Mouse (Mus musculus): ENCODE measurements around the gene C2cd2l. TPM values are rescaled to one million over a fixed set of nuclear protein-coding genes. Genes with fewer than 3 reads are reported as not detected.
"Not testable (repeated sequence)": the region's sequence is repeated elsewhere in the genome, so short reads cannot be mapped to it uniquely, and the experiment has no call there.

Gene C2cd2l
- total RNA-seq, 2 experiments from 2014 or later = 108 to 115 TPM

DNA sequence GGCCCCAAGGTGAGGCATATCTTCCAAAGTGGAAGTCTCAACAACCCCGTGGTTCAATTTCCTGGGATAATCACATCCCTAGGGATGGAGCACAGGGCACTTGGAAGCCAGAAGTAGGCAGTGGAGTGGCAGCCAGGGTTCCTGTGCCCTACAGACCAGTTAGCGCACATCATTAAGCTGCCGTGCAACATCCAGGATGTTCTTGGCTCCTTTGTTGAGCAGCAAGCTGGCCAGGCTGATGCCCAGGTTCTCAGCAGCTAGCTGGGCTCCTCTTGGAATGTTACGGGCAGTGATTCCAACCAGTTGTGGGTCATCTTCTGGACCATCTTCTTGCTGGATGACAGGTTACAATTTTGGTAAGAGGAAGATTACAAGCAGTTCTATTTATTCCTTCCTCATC lies 16.4 kb upstream of the C2cd2l start:
- DNase-seq (ENCODE audit: low spot score in 2 of 2) = not testable (repeated sequence)

DNA sequence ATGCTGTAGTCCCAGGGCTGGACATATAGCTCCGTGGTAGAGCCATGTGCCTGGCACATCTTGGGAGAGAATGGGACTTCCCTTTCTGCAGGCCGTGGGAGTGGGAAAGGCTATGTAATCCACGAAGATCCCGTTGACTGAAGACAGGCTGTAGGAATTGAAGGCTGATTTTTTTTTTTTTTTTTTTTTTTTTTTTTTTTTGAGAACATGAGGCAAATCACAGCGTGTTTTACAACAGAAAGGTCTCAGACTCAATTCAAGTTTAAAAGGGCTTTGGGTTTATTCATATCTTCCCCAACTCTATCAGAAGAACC lies 16.0 kb upstream of the C2cd2l start:
- DNase-seq (ENCODE audit: low spot score in 2 of 2) = no peak

DNA sequence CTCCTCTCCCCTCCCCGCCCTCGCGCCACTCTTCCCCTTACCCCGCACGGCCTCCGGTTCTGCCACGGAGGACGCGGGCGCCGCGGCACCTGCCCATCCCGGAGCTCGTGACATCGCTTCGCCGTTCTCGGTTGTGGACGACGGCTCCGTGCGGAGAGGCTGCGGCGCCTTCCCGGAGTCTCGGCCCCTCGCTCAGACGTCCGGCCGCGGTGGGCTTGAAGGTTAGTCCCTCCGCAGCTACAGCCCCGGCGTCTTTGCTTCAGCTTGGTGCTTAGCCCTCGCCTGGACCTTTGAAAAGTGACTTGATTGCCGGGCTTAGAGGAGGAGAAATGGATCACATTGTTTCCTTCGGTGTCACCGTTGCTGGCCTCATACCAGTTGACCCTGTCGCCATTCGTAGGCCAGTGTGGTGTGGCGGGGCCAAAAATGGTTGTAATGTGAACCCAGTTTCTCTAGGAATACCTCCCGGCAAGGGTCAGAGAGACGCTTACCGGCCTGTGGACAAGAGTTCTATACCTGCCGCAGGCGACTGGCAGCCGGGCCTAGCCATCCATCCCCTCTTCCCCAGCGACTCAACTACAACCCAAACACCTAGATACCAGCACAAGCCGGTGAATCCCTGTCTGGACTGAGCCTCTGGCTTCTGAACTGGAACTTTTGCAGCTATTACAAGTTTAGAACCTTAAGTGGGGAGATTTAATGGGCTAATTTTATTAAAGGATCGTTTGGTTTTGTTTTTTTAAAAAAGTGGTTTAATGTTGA lies 15.4 kb upstream of the C2cd2l start:
- DNase-seq (ENCODE audit: low spot score in 2 of 2) = peak; percentile 29 to 39

DNA sequence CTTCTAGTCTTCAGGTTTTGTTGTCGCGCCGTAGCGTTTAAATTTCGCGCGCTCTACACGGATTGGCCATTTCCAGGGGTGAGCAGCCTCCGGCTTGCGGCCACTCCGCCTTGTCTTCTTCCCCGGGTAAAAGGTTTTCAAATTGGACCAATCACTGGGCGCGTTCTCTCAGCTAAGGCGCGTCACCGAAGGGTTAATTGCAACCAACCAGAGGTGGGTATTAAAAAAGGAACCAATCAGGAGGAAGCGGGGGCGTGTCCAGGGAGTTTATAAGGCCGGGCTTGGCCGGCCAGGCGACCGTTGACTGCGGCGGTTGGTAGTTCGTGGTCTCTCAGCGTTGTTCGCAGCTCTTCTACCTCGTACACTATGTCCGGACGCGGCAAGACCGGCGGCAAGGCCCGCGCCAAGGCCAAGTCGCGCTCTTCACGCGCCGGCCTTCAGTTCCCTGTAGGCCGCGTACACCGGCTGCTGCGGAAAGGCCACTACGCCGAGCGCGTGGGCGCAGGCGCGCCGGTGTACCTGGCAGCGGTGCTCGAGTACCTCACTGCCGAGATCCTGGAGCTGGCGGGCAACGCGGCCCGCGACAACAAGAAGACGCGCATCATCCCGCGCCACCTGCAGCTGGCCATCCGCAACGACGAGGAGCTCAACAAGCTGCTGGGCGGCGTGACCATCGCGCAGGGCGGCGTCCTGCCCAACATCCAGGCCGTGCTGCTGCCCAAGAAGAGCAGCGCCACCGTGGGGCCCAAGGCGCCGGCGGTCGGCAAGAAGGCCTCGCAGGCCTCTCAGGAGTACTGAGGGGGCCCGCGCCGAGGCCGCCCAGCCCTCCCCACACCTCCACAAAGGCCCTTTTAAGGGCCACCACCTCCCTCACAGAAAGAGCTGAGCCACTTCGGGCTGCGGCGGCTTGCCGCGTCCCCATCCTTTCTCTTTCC lies 14.6 kb upstream of the C2cd2l start, which contains the start of gene H2afx:
H2afx (plus strand) TSS at position 299 of the 935 bp plus-strand sequence.
- peak; percentile 97 to 98 for DNase-seq (ENCODE audit: low spot score in 2 of 2)

DNA sequence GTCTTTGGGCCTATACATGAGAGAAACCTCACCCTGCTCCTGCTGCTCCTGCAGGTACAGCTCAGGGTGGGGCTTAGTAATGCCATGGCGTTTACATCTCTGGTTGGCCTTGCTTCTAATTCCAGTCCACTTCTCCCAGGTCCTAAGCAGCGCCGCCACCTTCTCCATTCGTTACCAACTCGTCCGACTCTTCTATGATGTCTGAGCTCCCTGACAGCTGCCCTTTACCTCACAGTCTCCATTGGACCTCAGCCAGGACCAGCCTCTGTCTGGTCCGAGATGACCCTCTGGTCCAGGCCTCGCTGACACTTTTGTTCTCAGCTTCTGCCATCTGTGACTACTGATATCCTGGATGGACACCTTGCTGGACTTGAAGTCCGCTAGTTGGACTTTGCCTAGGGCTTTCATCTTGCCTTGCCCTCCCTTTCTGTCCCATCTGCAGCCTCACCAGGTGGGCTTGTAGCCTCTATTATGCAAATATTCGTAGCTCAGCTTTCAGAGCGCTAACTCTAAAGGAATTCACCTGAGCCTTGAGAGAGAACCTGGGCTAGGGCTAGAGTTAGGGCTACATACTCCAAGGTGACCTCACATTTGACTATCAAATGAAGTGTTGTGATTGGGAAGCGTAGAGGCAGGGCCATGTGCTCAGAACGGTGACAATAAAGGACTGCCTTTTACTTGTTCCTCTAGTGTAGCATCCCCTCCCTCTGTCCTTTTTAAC lies 13.0 kb upstream of the C2cd2l start:
- no peak for DNase-seq (ENCODE audit: low spot score in 2 of 2)

DNA sequence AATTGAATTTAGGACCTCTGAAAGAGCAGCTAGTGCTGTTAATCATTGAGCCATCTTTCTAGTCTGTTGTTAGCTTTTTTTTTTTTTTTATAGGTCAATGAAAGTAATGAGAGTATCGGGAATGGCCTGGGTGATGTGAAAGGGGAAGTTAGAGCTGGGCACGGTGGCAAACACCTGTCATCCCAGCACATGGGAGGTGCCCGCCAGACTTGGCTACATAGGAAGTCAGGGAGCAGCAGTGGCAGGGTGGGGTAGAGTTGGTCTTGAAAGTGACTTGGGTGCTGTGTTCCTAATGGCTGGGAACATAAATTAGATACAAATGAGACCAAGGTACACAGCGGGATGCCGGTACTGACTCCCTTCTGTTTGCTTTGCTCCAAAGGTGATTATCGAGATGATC lies 10.7 kb upstream of the C2cd2l start:
- DNase-seq (ENCODE audit: low spot score in 2 of 2) = no peak

DNA sequence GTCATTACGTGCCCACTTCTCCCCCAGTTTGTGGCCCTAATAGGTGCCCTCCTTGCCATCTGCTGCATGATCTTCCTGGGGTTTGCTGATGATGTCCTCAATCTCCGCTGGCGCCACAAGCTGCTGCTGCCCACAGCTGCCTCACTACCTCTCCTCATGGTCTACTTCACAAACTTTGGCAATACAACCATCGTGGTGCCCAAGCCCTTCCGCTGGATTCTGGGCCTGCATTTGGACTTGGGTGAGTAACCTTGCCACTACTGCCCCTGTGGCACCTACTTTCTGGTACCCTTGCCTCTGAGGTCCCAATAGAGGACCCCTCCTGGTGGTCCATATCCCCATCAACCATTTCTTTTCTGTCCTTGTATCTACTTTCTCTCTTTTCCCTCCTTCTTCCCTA lies 7.8 kb upstream of the C2cd2l start:
- DNase-seq (ENCODE audit: low spot score in 2 of 2) = no peak

DNA sequence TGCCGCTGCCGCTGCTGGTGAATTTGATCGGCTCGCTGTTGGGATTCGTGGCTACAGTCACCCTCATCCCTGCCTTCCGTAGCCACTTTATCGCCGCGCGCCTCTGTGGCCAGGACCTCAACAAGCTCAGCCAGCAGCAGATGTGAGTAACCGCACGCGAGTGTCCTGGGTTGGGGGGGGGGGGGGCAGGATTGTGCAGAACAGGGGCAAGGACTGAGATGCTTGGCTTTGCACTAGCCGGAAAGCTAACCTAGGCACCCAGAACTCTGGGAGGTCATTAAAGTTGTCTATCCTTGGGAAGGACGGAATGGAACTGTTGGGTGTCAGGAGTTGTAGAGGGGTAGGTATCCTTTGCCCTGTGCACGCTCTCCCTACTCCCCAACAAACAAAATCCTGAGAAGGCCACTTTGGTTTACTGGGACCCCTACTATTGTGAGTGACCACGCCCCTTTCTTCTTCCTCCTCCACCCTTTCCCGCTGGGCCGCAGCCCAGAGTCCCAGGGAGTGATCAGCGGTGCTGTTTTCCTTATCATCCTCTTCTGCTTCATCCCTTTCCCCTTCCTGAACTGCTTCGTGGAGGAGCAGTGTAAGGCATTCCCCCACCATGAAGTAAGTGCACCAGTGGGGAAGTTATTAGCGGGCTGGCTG lies 7.1 kb upstream of the C2cd2l start:
- no peak for DNase-seq (ENCODE audit: low spot score in 2 of 2)

DNA sequence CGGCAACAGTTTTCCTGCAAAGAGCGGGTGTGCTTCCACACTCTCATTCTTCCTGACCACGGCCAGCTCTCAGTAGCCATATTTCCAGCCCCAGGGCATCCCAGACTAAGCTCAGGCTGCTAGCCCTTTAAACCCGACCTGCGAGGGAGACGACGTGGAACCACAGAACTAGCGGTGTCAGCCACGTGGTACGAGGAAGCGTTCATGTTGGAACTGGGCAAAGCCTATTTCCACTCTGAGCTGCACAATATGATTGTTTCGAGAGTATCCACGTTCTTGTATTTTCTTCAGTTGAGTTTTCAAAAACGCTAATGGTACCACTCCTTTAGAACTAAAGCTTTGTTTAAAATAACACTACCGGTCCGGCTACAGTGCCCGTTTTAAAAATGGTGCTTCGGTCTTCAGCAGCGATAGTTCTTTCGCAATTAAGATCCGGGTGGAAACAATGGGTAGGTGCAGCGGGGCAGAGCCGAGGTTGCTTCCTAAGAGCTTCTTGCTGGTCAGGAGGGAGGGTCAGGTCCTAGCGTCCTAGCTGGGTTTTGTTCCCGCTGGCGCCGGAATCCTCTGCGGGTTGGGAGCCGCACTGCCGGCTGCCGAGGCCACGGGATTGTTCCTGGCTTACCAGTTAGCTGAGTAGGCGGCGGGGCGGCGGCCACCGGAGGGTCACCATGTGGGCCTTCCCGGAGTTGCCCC lies 6.4 kb upstream of the C2cd2l start:
- peak; percentile 76 to 80 for DNase-seq (ENCODE audit: low spot score in 2 of 2)

DNA sequence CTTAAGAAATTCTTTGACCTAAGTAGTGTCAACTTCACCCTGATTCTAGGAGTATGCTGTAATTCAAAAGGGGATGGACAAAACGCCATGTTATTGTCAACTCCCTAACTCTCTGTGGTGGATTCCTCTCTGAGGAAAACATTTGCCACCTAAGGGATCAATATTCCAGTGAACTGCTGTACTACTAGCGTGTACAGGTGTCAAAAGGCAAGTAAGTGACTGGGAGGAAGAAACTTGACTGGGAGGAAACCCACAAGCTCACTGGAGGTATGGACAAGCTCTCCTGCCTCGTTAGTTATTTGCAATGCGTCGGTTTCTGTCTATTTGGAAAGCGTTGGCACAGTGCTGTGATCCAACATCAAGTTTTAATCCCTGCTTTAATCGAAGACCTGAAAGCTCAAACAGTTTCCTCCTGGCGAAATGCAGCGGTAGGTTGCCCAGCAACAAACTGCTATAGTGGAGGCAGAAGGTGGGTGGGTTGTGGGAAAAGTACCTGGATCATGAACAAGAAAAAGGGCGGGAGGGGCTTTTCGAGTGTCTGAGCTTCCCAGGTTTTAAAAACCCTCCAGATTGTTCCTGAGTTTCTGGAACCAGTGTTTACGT lies 5.8 kb upstream of the C2cd2l start, which contains the start of gene Dpagt1:
Dpagt1 (plus strand) TSS at position 252 of the 603 bp plus-strand sequence.
- DNase-seq (ENCODE audit: low spot score in 2 of 2) = no peak

DNA sequence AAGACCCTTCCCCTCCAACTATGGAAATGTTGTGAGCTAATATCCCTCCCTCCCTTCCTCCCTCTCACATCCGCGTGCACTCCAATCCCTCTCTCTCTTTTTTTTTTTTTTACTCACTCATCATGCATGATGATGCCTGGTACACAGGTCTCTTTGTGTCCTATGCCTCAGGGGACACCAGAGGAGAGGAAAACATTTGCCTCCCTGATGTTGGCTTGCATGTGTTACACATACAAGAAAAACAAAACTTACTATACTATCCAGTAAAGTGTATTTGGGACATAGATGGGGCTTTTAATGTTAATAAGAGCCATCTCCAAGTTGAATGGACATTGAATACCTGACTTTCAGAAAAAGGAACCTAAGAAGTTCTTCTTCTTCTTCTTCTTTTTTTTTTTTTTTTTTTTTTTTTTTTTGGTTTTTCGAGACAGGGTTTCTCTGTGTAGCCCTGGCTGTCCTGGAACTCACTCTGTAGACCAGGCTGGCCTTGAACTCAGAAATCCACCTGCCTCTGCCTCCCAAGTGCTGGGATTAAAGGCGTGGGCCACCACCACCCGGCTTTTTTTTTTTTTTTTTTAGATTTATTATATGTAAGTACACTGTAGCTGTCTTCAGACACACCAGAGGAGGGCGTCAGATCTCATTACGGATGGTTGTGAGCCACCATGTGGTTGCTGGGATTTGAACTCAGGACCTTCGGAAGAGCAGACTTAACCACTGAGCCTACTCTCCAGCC lies 5.1 kb upstream of the C2cd2l start:
- not testable (repeated sequence) for DNase-seq (ENCODE audit: low spot score in 2 of 2)

DNA sequence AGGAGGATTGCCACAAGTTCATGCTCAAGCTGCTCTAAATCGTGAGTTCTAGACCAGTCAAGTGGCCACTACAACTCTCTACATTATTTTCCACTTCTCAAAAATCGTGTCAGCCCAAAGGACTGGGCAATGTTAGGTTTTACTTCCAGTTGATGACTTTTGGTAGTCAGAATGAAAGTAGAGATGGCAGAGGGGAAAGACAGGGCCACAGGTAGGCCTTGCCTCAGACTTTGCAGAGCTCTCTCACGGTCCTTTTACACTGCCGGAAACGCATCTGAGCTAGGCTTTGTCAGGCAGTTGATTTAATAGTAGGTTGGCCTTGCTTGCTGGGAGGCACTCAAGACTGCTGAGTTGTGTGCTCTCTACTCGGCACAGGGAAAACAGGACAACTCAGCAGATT lies 4.1 kb upstream of the C2cd2l start:
- no peak for DNase-seq (ENCODE audit: low spot score in 2 of 2)

DNA sequence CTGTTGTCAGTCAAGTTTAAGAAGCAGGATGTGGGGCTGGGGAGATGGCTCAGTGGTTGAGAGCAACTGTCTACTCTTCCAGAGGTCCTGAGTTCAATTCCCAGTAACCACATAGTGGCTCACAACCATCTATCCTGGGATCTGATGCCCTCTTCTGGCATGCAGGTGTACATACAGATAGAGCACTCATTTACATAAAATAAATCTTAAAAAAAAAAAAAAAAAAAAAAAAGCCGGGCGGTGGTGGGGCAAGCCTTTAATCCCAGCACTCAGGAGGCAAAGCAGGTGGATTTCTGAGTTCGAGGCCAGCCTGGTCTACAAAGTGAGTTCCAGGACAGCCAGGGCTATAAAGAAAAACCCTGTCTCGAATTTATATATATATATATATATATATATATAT lies 3.6 kb upstream of the C2cd2l start:
- not testable (repeated sequence) for DNase-seq (ENCODE audit: low spot score in 2 of 2)

DNA sequence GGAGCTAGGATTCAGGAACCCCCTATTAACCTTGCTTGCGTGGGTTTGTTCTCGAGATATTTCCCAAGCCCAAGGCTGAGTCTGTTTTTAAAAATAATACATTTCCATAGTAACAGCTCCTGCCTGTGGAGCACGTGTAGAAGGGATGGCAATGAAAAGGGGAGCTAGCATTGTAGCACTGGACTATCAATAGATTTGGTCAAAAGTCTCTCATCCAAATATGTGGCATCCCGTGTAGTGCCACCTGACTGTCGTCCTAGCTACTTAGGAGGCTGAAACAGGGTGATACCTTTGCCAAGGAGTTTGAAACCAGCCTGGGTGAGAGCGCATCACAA lies 681 bp upstream of the C2cd2l start:
- DNase-seq (ENCODE audit: low spot score in 2 of 2) = no peak

DNA sequence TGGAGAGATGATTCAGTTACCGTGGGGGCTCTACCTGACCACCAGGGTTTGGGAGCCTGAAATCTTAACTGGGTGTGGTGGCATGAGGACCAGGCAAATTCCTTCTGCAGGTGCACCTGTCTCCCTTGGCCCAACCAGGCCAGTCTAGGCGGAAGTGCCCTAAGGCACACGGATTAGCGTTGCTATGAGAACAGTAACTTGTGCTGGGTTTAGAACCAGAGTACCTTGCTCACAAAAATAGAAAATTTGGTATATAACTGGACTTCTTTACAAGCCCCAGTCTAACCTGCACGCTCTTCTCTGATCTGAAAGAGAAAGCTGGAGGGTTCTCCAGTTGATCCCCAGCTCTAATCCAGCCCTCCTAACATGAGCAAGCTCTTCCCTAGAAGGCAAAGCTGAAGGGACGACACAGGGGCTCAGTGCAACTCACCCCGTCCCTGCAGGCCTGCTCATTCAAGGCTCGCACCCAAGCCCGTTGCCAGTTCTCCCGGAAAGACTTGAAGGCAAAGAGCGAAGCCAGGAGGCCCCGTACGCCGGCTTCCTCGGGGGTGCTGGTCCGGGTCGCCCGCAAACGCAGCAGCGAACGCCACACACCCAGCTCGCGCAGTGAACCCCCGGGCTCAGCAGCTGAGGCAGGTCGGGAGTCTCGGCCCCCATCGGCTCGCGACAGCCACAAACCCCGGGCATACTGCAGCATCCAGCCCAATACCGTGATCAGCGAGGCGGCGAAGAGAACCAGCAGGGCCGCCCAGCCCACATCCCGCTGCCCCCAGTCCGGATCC lies 789 bp downstream of the C2cd2l start:
- DNase-seq (ENCODE audit: low spot score in 2 of 2) = peak; percentile 28 to 60

DNA sequence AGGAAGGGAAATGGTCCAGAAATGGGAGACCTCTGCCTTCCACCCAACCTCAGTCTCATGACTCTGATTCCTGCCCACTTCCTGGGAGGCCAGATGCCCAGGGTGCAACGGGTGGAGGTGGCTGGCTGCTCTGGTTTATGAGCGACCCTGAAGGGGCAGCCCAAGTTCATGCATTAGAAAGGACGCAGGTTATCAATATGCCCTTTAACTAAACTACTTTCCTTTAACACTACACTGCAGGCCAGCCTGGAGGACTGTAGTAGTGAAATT lies 1.3 kb downstream of the C2cd2l start:
- DNase-seq (ENCODE audit: low spot score in 2 of 2) = no peak

DNA sequence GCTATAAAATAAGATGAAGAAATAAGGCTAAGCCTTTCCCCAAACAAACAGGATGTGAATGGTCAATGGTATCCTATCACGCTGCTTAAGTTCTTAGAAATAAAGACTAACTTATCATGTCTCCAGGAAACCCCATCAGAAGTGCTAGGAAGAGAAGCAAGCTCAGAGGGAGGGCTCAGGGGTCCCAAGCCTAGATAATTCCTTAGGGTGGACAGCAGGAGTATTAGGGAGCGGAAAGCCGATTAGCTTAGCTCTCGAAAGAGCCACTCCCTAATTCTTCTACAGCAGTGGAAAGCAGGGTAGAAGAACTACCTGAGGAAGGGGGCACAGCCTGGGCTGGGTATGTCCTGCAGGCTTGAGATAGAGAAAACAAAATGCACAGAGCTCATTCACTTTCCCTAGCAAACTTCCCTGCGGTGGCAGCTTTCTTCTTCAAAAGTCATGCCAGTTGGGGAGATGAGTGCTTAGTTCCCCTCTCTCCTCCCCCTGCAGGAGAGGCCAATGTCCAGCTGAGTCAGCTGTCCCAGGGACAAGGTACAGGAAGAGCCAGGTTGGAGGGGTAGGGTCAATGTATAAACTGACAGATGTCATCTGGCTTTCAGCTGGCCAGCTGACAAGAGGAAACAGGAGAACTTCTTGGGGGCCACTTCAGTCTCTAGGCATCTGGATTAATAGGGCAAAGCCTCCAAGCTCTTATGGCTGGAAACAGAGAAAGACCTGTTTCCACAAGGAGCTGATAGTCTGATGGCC lies 1.8 kb downstream of the C2cd2l start:
- no peak for DNase-seq (ENCODE audit: low spot score in 2 of 2)

DNA sequence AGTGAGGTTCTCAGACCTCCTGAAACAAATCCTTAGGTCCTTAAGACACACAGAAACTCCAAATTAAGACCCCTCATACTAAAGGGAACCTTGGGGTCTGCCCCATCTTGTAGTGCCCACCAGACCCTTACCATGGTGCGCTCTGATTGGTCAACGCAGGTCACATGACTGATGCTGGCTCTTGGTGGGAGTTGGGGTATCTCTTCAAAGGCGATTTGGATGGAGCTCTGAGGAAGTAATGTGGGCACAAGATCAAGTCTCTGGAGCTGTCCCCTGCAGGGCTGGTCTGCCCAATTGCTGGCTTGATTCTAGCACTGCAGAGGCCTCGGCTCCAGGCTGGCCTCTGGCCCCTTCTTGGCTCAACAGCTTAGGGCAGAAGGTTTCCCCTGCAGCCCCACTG lies 2.6 kb downstream of the C2cd2l start:
- no peak for DNase-seq (ENCODE audit: low spot score in 2 of 2)

Measured in layer of hippocampus, postnatal 10 days (tissue).